Mouse (Mus musculus) spleen, postnatal 4 days (tissue): ENCODE measurements around the gene Gbgt1.

Experiments used
- DNase-seq, 2 experiments: peaks; one replicate each; pipeline ENCODE4 v3.0.0; 2022; ENCODE audit warnings: low spot score in 2 of 2

The Gbgt1 gene

DNA sequence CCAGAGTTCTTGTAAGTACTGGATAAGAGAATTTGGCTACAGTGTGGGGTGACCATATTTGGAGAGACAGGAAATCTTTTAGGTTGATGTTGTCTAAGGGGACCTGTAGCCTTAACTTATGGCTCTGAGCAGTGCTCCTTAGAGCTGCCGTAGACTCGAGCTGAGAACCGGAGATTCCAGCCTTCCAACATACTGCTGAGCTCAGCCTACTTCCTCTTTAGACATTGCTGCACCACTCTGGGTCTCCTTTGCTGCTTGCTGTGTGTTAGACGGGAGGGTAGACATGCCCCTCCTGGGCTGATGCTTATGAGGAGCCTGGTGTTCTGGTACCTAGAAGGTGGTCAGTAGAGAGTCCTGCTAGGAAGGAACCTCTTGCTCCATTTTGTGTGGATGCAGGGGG is 1.7 kb downstream of the Gbgt1 start:
- DNase-seq = peak in 1 of 2 experiments; percentile 46

DNA sequence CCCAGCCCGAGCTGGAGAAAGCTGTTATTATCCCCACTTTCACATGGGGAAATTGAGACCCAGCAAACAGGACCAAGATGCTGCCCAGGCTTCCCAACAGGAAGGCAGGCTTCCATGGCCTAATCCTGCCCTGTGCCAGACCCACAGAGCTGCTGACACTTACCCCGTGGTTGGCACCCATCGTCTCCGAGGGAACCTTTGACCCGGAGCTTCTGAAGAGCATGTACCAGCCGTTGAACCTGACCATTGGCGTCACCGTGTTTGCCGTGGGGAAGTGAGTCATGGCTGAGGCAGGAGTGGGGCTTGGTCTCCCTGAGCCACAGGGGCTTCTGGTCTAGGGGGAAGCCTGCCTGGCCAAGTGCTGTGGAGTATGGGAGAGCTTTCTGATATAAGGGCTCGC is 6.3 kb downstream of the Gbgt1 start:
- DNase-seq = peak in 1 of 2 experiments; percentile 49

DNA sequence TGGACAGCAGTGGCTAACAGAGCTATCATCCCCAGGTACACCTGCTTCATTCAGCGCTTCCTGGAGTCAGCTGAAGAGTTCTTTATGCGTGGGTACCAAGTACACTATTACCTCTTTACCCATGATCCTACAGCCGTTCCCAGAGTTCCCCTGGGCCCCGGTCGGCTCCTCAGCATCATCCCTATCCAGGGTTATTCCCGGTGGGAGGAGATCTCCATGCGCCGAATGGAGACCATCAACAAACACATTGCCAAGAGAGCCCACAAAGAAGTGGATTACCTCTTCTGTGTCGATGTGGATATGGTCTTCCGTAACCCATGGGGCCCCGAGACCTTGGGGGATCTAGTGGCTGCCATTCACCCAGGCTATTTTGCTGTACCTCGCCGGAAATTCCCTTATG is 8.0 kb downstream of the Gbgt1 start:
- DNase-seq = peak in 1 of 2 experiments; percentile 55

DNA sequence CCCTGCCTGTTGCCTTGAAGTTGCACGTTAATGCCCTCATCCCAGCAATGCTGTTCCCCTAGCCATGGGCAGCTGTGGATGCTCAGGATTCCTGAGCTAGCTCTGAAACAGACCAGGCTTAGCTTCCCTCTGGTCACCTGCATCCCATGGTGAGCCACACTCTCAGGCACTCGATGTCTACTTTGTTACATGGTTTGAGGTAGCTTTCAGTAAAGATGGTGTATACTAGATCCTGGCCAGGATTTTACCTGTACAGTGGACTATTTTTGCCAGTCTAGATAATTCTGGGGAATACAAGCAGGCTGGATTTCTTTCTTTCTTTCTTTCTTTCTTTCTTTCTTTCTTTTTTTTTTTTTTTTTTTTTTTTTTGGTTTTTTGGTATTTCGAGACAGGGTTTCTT is 9.1 kb downstream of the Gbgt1 start, which contains the start of gene Gm10134:
Gene Gm10134, plus strand, starts transcription at position 301 of the 400 bp plus-strand sequence.
- no peak for DNase-seq

DNA sequence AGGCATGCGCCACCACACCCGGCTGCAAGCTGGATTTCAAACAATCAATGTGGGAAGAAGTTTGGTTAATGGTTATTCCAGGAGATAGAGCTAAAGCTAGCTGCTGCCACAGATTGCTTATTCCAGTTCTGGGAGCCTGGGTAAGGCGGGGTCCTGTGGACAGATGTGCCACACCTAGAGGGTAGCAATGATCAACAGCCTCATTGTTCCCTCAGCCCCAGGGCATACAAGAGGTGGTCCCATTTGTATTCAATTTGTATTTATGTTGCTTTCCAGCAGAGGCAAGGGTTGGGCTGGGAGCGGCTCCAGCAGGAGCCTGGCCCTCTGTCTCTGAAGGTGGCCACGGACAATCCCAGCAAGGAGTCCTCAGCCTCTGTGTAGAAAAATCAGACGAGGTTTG is 9.6 kb downstream of the Gbgt1 start:
- DNase-seq = peak in 1 of 2 experiments; percentile 33

DNA sequence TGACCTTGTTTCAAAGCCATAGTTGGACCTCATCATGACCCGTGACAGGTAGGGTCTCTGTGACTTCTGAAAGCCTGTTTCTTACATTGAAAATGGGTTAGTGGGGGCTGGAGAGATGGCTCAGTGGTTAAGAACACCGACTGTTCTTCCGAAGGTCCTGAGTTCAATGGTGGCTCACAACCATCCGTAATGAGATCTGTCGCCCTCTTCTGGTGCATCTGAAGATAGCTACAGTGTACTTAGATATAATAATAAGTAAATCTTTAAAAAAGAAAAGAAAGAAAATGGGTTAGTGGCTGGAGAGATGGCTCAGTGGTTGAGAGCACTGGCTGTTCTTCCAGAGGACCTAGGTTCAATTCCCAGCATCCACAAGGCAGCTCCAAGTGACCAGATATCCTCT is 14.9 kb downstream of the Gbgt1 start:
- peak in 1 of 2 experiments; percentile 52 for DNase-seq

DNA sequence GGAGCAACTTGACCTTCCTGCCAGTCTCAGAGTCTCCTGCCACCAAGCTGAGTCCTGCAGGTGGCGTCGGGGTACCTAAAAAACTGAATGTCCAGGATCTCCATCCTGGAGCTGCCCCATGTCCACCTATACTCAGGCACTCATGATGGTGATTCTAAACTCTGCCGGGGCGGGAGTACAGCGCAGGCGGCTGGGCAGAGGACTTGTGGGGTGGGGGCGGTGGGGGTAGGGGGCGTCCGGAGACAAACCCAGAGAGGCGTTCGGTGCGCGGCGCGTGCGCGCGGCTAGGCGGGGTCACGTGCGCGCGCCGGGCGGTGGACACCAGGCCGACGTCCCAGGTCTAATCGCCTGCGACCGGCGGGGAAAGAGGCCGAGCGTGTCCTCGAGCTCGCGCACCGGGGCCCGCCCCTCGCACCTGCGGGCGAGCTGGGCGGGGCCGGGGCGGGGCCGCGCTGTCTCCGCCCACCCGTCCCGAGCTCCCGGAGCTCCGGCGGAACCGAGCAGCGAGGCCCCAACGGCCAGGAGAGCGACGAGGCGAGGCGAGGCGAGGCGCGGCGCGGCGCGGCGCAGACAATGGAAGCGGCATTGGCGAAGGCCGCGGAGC is 16.2 kb downstream of the Gbgt1 start, which contains the start of gene Ralgds:
Gene Ralgds, plus strand, starts transcription at position 328 of the 604 bp plus-strand sequence.
- peak in 1 of 2 experiments; percentile 68 for DNase-seq

DNA sequence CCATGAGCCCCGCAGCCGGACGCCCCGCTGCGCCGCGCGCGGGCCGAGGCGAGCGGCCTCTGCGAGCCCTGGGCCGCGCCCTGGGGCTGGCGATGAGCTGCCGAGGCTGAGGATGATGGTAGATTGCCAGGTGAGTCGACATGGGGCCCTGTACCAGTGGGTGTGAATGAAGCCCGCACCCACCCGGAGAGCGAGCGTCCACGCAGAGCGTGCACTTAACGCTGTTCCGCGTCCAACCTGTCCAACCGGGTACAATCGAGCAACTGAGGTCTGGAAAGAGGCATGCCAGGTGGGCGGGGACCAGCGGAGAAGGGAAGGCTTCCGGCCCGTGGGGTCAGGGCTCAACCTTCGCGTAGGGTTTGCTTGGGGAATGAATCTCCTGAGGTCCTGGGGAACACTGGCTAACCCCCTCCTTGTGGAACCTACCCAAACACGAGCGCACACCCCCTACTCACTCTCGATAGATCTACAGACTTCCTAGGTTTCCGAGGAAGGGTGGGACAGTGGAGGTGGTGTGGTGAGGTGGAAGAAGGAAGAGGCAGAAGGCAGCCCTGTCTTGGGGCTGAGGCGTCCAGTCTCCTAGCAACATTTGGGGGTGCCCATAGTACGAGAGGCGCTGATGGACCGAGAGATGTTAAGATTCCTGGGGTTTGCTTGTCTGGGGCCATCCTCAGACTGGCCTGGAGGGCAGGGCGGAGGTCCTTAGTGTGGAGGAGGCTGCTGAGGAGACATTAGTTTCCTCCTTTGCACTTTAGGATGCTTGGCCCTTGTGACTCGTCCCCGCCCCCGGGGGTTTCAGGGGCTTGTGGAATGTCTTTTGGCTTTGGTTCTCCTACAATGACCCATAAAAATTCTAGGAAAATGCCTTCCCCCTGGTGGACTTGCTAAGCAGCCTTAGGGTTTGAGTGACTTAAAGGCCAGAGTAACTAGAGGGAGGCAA is 17.0 kb downstream of the Gbgt1 start:
- peak in 1 of 2 experiments; percentile 66 for DNase-seq

DNA sequence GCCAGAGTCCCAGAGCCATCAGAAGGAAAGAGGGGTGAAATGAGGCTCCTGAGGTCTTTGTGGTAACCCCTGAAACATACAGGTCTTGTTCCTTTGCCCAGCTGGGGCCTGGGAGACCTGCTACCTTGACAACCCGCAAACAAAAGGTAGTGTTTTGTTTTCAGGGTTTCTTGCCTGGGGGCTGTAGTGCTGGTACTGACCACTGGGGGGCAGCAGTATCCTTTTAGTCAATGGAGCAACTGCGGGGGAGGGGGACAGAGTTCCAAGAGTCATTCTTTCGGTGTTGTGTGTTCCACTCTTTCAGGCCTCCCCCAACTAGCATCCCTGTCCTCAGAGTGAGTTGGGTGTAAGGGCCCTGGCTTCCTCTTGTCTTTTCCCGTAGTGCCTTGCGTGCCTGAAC is 17.8 kb downstream of the Gbgt1 start:
- peak; percentile 79 to 92 for DNase-seq

DNA sequence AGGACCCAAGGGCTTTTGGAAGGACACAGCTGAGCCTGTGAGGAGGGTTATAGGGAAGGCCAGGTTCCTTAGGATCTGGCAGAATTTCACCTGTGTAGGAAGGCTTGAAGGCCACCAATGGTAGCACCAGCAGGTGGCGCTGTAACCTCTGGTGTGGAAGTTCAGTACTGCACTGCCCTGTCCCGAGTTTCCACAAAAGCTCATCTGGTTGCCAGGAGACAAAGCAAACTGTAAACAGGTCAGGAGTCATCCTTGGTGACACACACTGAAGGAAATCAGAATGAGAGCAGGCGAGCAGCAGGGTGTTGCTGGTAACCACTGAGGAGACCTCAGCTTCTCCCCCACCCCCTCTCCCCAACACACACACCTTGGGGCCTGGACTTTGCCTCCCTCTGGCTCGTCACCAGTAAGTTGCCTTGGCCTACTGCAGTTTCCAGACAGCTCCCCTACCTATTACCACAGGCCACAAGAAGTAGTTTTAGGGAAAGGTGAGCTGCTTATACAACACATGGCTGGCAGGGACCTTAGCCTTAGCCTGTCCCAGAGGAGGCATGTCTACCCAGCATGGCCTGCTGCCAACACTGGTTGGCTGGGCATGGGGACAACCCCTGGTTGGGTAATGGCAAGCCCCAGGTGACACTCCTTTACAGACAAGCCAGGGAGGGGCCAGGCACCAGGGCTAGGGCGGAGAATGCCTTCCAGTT is 20.7 kb downstream of the Gbgt1 start:
- peak; percentile 70 to 92 for DNase-seq

DNA sequence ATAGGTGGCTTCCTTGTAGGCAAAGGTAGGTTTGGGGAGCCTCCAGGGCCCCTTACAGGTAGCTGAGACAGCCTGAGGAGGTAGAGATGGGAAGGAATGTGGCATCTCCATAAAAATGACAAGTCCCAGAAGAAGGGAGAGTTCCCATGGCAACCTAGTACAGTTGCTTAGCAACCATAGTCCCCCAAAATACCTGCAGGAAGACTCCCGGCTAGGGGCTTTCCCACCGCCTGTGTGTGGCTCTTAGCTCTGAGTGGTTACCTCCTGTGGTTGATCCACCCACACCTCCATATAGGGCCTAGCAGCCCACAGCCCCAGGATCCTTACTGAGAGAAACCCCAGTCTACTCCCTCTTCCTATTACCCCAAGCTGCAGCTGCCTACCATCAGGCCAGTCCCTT is 21.5 kb downstream of the Gbgt1 start:
- DNase-seq = no peak

DNA sequence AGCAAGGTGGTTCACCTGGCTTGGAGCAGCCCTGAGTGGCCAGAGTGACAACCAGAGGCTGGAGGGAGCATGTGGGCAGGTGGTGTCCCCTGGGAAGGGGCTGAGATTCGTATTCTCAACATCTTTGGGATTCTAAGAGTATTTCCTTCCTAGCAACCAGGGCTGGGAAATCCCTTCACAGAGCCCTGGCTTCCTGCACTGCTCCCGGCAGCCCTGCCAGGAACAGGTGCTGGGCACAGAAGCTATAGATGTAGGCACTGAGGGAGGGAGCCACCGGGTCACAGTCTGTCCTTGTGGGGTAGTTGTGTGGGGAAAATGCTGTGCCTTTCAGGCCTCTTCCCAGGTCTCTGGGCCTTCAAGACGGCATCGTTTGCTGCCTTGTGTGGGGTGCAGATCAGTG is 23.9 kb downstream of the Gbgt1 start:
- DNase-seq = no peak

DNA sequence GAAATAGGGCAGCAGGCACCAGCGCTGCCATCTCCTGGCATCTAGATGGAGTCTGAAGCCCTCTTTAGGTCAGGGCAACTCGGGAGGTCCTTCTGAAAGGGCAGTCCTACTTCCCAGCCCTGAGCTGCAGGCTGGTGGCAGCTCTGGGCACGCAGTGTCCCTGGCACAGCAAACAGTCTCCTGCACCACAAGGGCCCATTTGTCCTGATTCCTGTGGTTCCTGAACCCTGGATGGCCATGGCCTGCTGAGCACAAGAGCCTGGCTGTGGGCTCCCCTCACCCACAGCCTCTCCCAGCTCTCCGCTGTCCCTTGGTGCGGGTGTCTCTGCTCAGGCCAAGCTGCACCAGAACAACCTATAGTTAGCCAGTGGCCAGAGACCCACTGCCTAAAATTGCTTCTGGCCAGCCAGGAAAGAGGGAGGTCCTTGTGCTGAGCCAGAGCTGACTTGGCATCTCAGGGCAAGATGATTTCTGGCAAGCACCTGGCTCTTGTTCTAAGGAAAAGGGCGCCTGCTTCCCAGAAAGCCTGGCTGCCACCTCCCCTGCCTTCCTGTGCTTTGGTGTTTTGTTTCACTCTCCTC is 25.0 kb downstream of the Gbgt1 start:
- no peak for DNase-seq

DNA sequence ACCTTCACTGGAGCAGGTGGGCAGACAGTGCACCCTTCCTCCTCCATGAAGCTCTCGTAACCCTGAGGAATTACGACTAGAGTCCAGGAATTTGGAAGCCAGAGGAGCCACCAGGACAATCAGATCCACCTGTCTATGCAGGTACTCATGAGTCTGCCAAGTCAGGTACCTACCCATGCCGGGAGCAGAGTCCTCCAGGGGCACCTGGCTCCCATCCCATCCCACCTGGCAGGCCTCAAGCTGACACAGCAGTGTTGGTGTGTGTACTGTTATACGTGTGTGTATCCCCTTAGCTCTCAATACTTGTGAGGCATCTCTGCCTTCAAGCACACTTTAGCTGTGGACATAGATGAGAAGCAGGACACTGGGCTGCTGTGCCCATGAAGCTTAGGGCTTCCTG is 25.5 kb downstream of the Gbgt1 start:
- no peak for DNase-seq

DNA sequence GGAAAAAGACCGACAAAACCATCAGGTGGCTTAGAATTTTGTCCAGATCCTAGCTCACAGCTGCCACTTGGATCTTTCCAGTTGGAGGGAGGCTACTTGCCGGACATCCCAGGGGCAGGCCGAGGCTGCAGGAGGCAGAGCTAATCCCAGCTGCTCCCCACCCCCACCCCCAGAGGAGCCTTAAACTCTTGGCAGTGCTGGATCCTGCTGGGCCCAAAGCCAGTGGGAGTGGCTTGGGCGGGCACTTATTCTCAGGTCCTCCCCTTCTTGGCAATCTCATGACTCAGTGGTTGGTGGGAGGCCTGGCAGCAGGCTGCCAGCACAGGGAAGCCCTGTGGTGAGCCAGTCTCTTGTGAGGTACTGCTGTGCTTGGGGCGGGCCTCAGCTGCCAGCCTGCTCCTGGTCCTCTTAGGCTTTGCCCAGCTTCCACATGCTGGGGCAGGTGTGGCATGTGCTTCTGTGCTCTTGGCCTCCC is 27.0 kb downstream of the Gbgt1 start:
- peak in 1 of 2 experiments; percentile 56 for DNase-seq

DNA sequence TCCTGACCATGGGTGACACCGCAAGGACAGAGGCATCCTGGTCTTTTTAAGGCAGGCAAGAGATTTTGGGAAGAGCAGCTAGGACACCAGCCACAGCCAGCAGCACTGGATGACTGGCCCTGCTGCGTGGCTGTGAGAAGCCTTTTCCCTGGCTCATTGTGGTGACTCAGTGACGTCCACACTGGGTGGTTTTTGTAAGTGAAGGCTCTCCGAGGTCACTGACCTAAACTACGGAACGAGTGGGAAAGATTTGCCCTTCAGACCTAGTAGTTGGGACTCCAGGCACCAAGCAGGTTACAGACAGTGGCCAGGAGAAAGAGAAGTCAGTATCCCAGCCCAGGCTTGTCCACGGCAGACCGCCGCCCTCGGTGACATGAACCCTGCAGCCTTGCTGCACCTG is 27.7 kb downstream of the Gbgt1 start:
- no peak for DNase-seq

DNA sequence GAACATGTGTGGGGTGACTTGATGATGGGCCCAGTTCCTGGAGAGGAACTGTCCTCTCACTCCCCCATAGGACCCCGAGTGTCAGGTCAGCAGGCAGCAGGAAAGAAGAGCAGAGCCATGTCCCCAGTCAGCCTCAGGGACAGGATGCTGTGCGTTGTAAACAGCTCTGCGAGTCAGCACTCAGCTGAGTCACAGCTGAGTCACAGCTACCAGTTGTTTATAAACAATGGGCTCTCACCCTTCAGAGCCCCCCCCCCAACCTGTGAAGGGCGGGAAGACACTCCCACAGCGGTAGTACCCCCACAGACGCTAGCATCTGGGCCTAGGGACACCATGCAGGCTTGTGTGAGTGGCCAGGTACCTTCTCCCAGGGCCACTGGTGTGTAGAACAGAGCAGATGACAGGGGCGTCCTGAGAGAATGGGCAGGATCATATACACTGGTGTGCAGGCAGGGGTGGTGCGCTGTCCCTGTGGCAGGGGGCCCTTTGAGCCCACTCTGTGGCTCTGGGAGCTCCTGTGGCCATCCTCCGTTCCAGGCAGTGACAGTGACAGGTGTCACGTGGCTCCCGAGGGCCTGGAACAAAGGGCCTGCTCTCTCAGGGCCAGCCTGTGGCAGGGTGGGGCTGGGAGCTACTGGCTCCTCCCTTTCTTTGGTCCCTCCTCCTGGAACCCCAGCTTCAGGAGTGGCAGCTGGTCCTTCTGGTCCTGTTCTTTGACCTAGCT is 28.7 kb downstream of the Gbgt1 start:
- DNase-seq = no peak

DNA sequence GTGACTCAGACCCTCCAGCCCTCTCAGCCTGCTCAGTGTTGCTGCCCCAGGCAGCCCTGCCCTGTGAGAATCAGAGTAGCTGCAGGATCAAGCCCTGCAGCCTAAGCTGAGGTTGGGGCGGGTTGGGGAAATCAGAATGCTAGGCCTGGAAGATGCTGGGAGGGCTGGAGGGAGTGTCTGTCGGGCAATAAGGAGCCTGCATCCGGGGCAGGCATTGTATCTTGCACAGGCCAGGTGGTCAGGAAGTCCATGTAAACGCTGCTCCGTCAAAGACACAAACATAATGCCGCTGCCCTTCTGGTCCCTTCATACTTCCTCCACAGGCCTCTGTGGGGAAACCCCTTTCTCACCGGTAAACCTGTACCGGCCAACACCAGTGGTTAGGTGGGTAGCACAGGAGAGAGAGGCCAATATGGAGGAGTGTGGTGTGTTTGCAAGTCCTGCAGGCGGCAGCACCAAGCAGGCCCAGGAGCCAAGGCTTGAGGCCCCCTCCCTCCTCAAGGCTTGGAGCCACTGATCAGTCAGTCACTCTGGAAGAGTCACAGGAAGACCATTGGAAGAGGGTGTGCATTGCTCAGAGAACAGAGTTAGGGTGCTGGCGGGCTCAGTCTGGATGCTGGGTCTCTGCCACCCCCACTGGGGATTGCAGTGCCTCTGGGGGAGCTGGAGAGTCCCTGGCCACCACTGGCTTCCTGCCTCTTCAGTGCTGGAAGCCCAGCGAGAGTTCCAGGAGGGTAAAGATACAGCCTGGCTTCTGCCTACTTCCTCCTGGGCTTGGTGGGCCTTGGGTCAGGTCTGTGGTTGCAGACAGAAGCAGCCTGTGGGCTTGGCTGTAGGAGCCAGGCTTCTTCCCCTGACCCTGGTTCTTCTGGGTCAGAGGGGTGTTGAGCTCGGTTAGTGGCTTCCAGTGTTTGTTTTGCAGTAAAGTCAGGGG is 29.5 kb downstream of the Gbgt1 start:
- peak in 1 of 2 experiments; percentile 44 for DNase-seq

DNA sequence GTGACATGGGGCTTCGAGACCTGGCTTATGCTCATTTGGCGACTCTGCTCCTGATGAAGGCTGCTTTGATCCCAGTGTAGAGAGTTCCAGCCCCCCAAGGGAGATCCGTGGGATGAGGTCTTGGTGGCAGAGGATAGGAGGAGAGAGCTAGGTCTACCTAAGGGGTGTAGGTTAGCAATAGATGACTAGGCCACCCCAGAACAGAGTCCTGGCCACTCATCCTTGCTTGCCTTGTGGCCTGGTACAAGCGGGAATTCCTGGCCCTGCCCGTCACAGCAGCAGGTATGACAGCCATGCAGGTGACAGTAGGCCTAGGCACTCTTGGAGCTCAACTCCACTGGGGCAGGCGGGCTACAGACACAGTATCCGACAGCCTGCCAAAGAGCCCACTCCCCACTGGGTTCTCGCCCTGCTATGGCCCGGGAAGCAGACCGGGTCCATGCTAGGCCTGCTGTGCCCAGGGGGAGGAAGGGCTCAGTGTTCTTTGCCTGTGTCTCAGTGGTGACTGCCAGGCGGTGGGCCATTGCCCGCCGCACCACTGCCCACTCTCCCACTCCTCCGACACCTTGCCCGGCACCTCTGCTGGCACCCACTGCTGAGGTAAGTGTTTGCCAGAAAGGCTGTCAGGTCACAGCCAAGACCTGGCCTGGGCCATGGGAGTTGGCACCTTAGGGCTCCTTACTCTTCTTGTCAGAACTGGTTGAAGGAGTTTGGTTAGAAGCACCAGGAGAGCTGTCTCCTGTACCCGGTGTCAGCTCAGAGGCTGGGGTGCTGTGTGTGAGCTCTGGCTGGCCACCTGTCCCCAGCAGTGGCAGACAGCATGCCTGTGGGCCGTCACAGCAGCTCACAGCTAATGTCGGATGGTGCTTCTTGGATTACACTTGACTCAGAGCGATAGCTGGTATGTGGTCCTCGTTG is 31.0 kb downstream of the Gbgt1 start:
- no peak for DNase-seq
